Mouse (Mus musculus): ENCODE measurements around the gene Plxna4.

Plxna4 gene

DNA sequence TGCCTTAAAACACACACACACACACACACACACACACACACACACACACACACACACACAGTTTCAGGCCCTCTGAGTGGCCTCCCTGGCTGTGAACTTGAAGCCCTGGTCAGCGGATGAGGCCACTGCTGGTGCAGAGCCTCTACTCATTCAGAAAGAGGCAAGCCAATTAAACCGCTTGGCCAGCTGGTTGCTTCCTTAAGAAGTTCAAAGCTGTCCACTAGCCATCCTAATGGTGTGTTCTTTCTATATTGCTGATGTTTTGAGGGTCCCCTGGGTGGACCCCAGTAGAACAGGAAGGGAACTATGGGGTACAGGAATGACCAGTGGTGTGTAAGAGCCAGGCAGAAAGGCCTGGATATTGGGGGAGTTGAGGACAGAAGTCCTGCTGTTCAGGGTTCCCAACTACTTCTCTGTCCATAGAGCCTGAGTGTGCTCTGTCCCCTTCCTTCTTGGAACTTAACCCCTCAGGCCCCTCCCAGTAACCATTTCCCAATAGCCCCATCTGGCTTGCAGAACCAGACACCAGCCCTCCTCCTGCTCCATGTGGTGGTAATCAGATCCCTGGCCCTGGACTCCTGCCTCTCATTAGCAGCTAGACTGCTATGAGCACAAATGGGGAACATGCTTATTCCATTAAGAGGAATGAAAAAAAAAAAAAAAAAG is 408.5 kb downstream of the Plxna4 start:
- no peak for TF ChIP-seq POU5F1 (IDR thresholded peaks at IDR 0.05; ENCODE audit: borderline replicate concordance, low read length)
- TF ChIP-seq CTCF (conservative IDR thresholded peaks at IDR 0.05; ENCODE audit: low read length) = no peak
- TF ChIP-seq NANOG (IDR thresholded peaks at IDR 0.05; ENCODE audit: borderline replicate concordance, low read length) = no peak
- Histone ChIP-seq H3K4me1 (replicated peaks; ENCODE audit: low read depth, low read length) (peaks cover 8% of the 10 kb centered on the region), H3K36me3 (ENCODE audit: insufficient read depth, low read length) (no peaks in the 10 kb centered on the region), H3K9me3 (ENCODE audit: low read length) (peaks cover 15% of the 10 kb centered on the region), H3K4me3 (replicated peaks; ENCODE audit: low read length) (no peak overlapping the region), H3K27me3 (ENCODE audit: insufficient read depth, low read length) (peaks cover 7% of the 10 kb centered on the region)

DNA sequence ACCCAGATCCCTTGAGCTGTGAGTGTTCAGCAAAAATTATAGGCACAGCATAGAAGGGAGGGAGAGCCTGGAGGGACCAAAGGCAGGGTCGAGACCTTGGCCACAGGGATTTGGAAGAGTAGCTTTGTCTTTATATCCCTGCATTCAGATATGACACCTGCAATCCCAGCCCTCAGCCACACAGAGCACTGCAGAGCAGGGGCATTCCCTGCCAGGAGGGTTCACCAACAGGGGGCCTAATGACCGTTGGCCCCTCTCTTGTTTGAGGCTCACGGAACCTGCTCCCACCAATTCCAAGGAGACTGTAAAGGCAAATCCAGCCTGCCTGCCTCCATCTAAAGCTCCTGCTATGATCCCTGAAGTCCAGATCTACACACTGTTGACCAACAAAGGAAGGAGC is 410.1 kb downstream of the Plxna4 start:
- peaks cover 8% of the 10 kb centered on the region for H3K4me1 ChIP-seq (replicated peaks; ENCODE audit: low read depth, low read length)
- peaks cover 7% of the 10 kb centered on the region for H3K27me3 ChIP-seq (ENCODE audit: insufficient read depth, low read length)
- H3K9me3 ChIP-seq (ENCODE audit: low read length) = peaks cover 15% of the 10 kb centered on the region
- TF ChIP-seq CTCF (conservative IDR thresholded peaks at IDR 0.05; ENCODE audit: low read length) = no peak
- TF ChIP-seq NANOG (IDR thresholded peaks at IDR 0.05; ENCODE audit: borderline replicate concordance, low read length) = no peak
- TF ChIP-seq POU5F1 (IDR thresholded peaks at IDR 0.05; ENCODE audit: borderline replicate concordance, low read length) = no peak
- H3K36me3 ChIP-seq (ENCODE audit: insufficient read depth, low read length) = no peaks in the 10 kb centered on the region
- no peak overlapping the region for H3K4me3 ChIP-seq (replicated peaks; ENCODE audit: low read length)

DNA sequence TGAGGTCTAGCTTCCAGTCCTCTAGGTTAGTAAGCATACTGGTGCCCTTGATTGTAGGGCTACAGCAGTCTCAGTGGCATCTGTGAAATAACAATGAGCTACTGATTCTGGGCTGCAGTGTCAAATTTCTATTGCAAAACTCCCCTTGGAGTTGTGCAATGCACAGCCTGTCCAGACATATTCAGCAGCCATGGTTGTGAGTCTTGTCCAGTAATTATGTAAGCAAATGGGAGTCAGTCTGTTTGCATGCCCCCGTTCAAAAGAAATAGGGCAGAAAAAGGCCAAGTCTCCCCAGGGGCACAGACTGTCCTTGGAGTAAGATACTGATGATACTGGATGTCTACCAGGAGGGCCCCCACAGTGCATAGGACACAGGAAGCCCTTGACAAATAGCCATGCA is 420.3 kb downstream of the Plxna4 start:
- Histone ChIP-seq H3K4me3 (replicated peaks; ENCODE audit: low read length) (no peak overlapping the region), H3K36me3 (ENCODE audit: insufficient read depth, low read length) (no peaks in the 10 kb centered on the region), H3K4me1 (replicated peaks; ENCODE audit: low read depth, low read length) (no peaks in the 10 kb centered on the region), H3K27me3 (ENCODE audit: insufficient read depth, low read length) (no peaks in the 10 kb centered on the region), H3K9me3 (ENCODE audit: low read length) (no peaks in the 10 kb centered on the region; the same call in 1 of the 2 replicates)
- TF ChIP-seq CTCF (conservative IDR thresholded peaks at IDR 0.05; ENCODE audit: low read length) (no peak), POU5F1 (IDR thresholded peaks at IDR 0.05; ENCODE audit: borderline replicate concordance, low read length) (no peak), NANOG (IDR thresholded peaks at IDR 0.05; ENCODE audit: borderline replicate concordance, low read length) (no peak)

DNA sequence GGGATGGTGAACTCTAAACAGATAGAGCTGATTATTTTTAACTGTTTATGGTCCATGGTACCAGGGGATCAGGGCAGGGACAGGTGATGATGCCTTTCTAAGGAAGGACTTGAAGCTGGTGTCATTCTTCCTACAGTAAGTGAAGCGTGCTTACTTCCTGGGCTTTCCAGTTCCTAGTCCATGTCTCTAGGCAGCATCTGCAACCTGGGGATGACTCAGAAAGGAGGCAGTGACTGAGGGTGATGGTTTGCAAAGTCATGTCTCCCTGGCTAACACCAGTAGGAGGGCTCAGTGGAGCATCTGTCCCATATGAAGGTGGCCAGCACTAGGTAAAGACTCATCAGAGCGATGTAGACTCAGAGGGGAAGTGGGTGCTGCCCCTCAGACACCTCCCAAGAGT is 427.6 kb downstream of the Plxna4 start:
- no peak for TF ChIP-seq NANOG (IDR thresholded peaks at IDR 0.05; ENCODE audit: borderline replicate concordance, low read length)
- TF ChIP-seq POU5F1 (IDR thresholded peaks at IDR 0.05; ENCODE audit: borderline replicate concordance, low read length) = no peak
- no peak for TF ChIP-seq CTCF (conservative IDR thresholded peaks at IDR 0.05; ENCODE audit: low read length)
- Histone ChIP-seq H3K9me3 (ENCODE audit: low read length) (no peaks in the 10 kb centered on the region; the same call in 1 of the 2 replicates), H3K36me3 (ENCODE audit: insufficient read depth, low read length) (no peaks in the 10 kb centered on the region), H3K27me3 (ENCODE audit: insufficient read depth, low read length) (no peaks in the 10 kb centered on the region), H3K4me3 (replicated peaks; ENCODE audit: low read length) (no peak overlapping the region), H3K4me1 (replicated peaks; ENCODE audit: low read depth, low read length) (no peaks in the 10 kb centered on the region)

DNA sequence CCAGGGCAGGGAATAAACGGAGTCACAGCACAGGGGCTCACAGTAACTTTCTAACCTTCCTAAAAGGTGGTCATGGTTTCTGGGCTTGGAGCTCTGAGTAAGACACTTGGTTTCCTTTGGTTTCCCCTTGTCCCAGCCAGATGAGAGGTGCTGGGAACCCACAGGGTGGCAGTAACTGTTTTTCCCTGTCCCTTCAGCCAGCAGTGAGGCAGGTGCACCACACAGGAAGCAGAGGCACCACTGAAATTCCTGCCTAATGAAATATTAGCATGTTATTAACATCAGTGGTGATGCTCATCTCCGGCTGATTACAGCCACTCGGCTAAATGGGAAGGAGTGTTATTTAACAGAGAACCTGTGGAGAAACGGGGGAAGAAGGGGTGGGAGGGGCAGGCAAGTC is 428.1 kb downstream of the Plxna4 start:
- H3K4me1 ChIP-seq (replicated peaks; ENCODE audit: low read depth, low read length) = no peaks in the 10 kb centered on the region
- no peak for TF ChIP-seq POU5F1 (IDR thresholded peaks at IDR 0.05; ENCODE audit: borderline replicate concordance, low read length)
- H3K9me3 ChIP-seq (ENCODE audit: low read length) = no peaks in the 10 kb centered on the region
- no peaks in the 10 kb centered on the region for H3K36me3 ChIP-seq (ENCODE audit: insufficient read depth, low read length)
- no peak overlapping the region for H3K4me3 ChIP-seq (replicated peaks; ENCODE audit: low read length)
- no peaks in the 10 kb centered on the region for H3K27me3 ChIP-seq (ENCODE audit: insufficient read depth, low read length)

DNA sequence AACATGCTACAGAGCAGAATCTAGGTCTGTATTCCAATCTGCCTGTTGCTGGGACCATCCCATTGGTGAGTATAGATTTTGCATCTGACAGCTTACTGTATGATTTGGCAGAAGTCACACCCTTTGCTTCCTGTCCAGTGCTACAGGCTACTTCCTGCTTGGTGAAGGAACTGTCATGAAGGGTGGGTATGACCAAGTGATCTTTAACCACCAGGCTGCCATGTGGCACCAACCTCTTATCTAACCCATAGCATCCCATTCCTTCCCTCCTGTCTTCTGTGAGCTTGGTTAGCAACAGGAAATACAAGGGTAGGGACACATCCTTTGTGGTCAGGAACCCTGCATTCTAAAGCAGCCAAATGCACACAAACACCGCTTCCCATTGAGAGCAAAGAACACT is 429.6 kb downstream of the Plxna4 start:
- H3K4me3 ChIP-seq (replicated peaks; ENCODE audit: low read length) = no peak overlapping the region
- no peaks in the 10 kb centered on the region for H3K9me3 ChIP-seq (ENCODE audit: low read length)
- H3K27me3 ChIP-seq (ENCODE audit: insufficient read depth, low read length) = no peaks in the 10 kb centered on the region
- no peaks in the 10 kb centered on the region for H3K4me1 ChIP-seq (replicated peaks; ENCODE audit: low read depth, low read length)
- no peak for TF ChIP-seq NANOG (IDR thresholded peaks at IDR 0.05; ENCODE audit: borderline replicate concordance, low read length)
- TF ChIP-seq CTCF (conservative IDR thresholded peaks at IDR 0.05; ENCODE audit: low read length) = no peak
- no peak for TF ChIP-seq POU5F1 (IDR thresholded peaks at IDR 0.05; ENCODE audit: borderline replicate concordance, low read length)
- no peaks in the 10 kb centered on the region for H3K36me3 ChIP-seq (ENCODE audit: insufficient read depth, low read length)

DNA sequence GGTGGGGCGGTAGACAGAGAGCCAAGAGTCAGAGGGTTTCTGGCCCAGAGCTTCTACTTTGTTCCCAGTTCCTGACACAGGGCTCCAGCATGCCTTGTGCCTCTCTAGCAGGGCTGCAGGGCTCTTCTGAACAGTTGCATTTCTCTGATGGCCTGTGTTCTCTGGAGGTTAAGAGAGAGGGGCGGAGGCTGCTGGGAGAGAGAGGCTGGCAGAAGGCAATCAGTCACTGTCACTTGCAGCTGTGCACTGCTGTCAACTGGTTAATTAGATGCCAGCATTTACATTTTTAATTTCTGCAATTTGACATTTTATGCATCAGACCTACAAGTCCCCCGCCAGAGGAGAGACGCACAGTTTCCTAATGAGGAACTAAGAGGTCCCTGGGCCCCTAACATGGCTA is 434.8 kb downstream of the Plxna4 start:
- TF ChIP-seq POU5F1 (IDR thresholded peaks at IDR 0.05; ENCODE audit: borderline replicate concordance, low read length) (no peak), NANOG (IDR thresholded peaks at IDR 0.05; ENCODE audit: borderline replicate concordance, low read length) (no peak), CTCF (conservative IDR thresholded peaks at IDR 0.05; ENCODE audit: low read length) (no peak)
- Histone ChIP-seq H3K9me3 (ENCODE audit: low read length) (no peaks in the 10 kb centered on the region; the same call in 1 of the 2 replicates), H3K4me3 (replicated peaks; ENCODE audit: low read length) (no peak overlapping the region), H3K36me3 (ENCODE audit: insufficient read depth, low read length) (no peaks in the 10 kb centered on the region), H3K4me1 (replicated peaks; ENCODE audit: low read depth, low read length) (no peaks in the 10 kb centered on the region), H3K27me3 (ENCODE audit: insufficient read depth, low read length) (no peaks in the 10 kb centered on the region)

DNA sequence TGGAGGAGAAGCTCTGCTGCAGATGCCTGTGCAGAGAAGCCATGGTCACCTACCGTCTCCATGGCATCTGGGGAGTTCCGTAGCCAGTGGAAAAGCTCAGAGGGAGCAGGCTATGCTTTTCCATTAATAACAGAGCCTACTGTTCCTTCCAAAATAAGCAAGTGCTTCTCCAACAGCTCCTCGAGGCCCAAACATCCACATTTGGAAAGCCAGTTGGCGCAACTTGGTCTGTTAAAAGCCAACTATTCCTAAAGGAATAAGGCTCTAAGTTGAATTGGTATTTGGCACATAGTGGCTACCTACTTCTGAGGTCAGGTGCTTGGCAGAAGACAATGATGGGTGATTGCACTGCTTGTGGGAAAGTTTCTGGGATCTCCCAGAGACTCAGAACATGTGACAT is 437.2 kb downstream of the Plxna4 start:
- Histone ChIP-seq H3K4me3 (replicated peaks; ENCODE audit: low read length) (no peak overlapping the region), H3K27me3 (ENCODE audit: insufficient read depth, low read length) (no peaks in the 10 kb centered on the region)
- no peak for TF ChIP-seq POU5F1 (IDR thresholded peaks at IDR 0.05; ENCODE audit: borderline replicate concordance, low read length)
- TF ChIP-seq NANOG (IDR thresholded peaks at IDR 0.05; ENCODE audit: borderline replicate concordance, low read length) = no peak
- TF ChIP-seq CTCF (conservative IDR thresholded peaks at IDR 0.05; ENCODE audit: low read length) = no peak

DNA sequence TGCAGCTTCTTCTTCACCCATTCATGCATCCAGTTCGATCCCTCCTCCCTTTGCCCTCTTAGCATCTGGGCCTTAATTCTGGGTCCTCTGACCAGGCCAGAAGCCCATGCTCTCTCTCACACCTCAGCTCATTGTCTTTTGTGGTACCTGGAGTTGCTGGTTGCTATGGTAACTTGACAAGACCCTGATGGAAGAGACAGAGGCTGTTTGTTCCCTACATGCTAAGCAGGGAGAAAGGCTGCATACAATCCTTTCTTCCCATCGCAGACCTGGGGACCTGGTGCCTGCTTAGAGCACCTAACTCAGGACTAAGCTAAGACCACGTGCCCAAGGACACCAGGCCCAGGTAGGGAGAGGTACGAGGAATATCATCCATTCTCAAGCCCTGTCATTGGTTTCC is 443.2 kb downstream of the Plxna4 start:
- H3K9me3 ChIP-seq (ENCODE audit: low read length) = peaks cover 16% of the 10 kb centered on the region; the same call in 1 of the 2 replicates
- no peaks in the 10 kb centered on the region for H3K27me3 ChIP-seq (ENCODE audit: insufficient read depth, low read length)
- no peak for TF ChIP-seq CTCF (conservative IDR thresholded peaks at IDR 0.05; ENCODE audit: low read length)
- no peak for TF ChIP-seq NANOG (IDR thresholded peaks at IDR 0.05; ENCODE audit: borderline replicate concordance, low read length)
- no peak for TF ChIP-seq POU5F1 (IDR thresholded peaks at IDR 0.05; ENCODE audit: borderline replicate concordance, low read length)
- H3K4me3 ChIP-seq (replicated peaks; ENCODE audit: low read length) = no peak overlapping the region
- H3K4me1 ChIP-seq (replicated peaks; ENCODE audit: low read depth, low read length) = no peaks in the 10 kb centered on the region
- no peaks in the 10 kb centered on the region for H3K36me3 ChIP-seq (ENCODE audit: insufficient read depth, low read length)

More for the DNA sequence above, 437.2 kb downstream of the Plxna4 start:
- Histone ChIP-seq H3K36me3 (ENCODE audit: insufficient read depth, low read length) (no peaks in the 10 kb centered on the region), H3K4me1 (replicated peaks; ENCODE audit: low read depth, low read length) (no peaks in the 10 kb centered on the region), H3K9me3 (ENCODE audit: low read length) (no peaks in the 10 kb centered on the region; the same call in 1 of the 2 replicates)

All from E14TG2a.4 (cell line).